Mouse (Mus musculus) MEL (cell line): ENCODE results near the gene Srxn1. TPM values are rescaled to one million over a fixed set of nuclear protein-coding genes. Genes with fewer than 3 reads are reported as not detected.

Experiments used
- DNase-seq: peaks from one replicate; pipeline ENCODE4 v3.0.0; 2011; ENCODE audit warnings: low read depth, low spot score
- H3K27ac ChIP-seq: 2 replicates; pipeline ENCODE4 v1.5.1; 2012; ENCODE audit warnings: low read depth, mild to moderate bottlenecking, control low read depth, low read length, moderate library complexity; ENCODE audit not compliant: control insufficient read depth
- H3K27me3 ChIP-seq, 2 experiments: fragments of 150-350 bp in 1 of 2; sonication (generic) in 1 of 2; 2 replicates each; pipeline ENCODE4 v1.6.1; 2012; ENCODE audit warnings: low read length in 2 of 2, mild to moderate bottlenecking in 2 of 2, improper control_type of control experiment in 1 of 2, moderate library complexity in 1 of 2; ENCODE audit not compliant: insufficient read depth in 2 of 2, control insufficient read depth in 1 of 2
- H3K36me3 ChIP-seq, 2 experiments: 2 replicates each; pipeline ENCODE4 v1.6.1; 2012 to 2014; ENCODE audit warnings: low read length in 2 of 2, improper control_type of control experiment in 1 of 2, inconsistent platforms in 1 of 2, mild to moderate bottlenecking in 1 of 2; ENCODE audit not compliant: insufficient read depth in 2 of 2, control insufficient read depth in 1 of 2
- H3K4me1 ChIP-seq, 2 experiments: fragments of 150-350 bp in 1 of 2; sonication (generic) in 1 of 2; 2 replicates each; pipeline ENCODE4 v1.6.1; 2012; ENCODE audit warnings: low read length in 2 of 2, improper control_type of control experiment in 1 of 2, mild to moderate bottlenecking in 1 of 2; ENCODE audit not compliant: insufficient read depth in 2 of 2, control insufficient read depth in 1 of 2
- H3K4me3 ChIP-seq, 2 experiments: fragments of 150-350 bp in 1 of 2; sonication (generic) in 1 of 2; 2 replicates each; pipeline ENCODE4 v1.5.1; 2012; ENCODE audit warnings: low read depth in 2 of 2, low read length in 2 of 2, mild to moderate bottlenecking in 2 of 2, moderate library complexity in 2 of 2, control low read depth in 1 of 2, improper control_type of control experiment in 1 of 2; ENCODE audit not compliant: control insufficient read depth in 1 of 2, insufficient read depth in 1 of 2
- H3K79me2 ChIP-seq: 2 replicates; pipeline ENCODE4 v1.6.1; 2012; ENCODE audit warnings: mild to moderate bottlenecking, low read length, moderate library complexity; ENCODE audit not compliant: control insufficient read depth, poor library complexity, insufficient read depth
- H3K9ac ChIP-seq: 2 replicates; pipeline ENCODE4 v1.6.1; 2012; ENCODE audit warnings: low read depth, mild to moderate bottlenecking, control low read depth, low read length, moderate library complexity; ENCODE audit not compliant: control insufficient read depth, poor library complexity, severe bottlenecking
- H3K9me3 ChIP-seq: fragments of 150-350 bp; sonication (generic); replicated peaks from 2 replicates; pipeline ENCODE4 v1.6.1; 2012; ENCODE audit warnings: mild to moderate bottlenecking, low read length, improper control_type of control experiment, moderate library complexity; ENCODE audit not compliant: insufficient read depth
- CTCF ChIP-seq, 3 experiments: IDR thresholded peaks in 2 of 3; conservative IDR thresholded peaks in 1 of 3; 2 replicates each; pipeline ENCODE4 v1.5.1; 2011 to 2012; ENCODE audit warnings: low read length in 3 of 3, low read depth in 2 of 3, mild to moderate bottlenecking in 2 of 3, improper control_type of control experiment in 1 of 3, inconsistent platforms in 1 of 3, mixed read lengths in 1 of 3, moderate library complexity in 1 of 3; ENCODE audit not compliant: control insufficient read depth in 1 of 3, insufficient read depth in 1 of 3, poor library complexity in 1 of 3, severe bottlenecking in 1 of 3
- EP300 ChIP-seq, 2 experiments: IDR thresholded peaks; 2 replicates each; pipeline ENCODE4 v1.6.1; 2011; ENCODE audit warnings: improper control_type of control experiment in 2 of 2, low read length in 2 of 2, low read depth in 1 of 2, mild to moderate bottlenecking in 1 of 2
- HCFC1 ChIP-seq: IDR thresholded peaks from 2 replicates; pipeline ENCODE4 v1.6.1; 2012; ENCODE audit warnings: low read depth, mild to moderate bottlenecking, inconsistent platforms, low read length, improper control_type of control experiment, moderate library complexity
- JUND ChIP-seq: IDR thresholded peaks from 2 replicates; pipeline ENCODE4 v1.6.1; 2011; ENCODE audit warnings: low read depth, mild to moderate bottlenecking, improper control_type of control experiment, low read length
- KAT2A ChIP-seq: conservative IDR thresholded peaks from 2 replicates; pipeline ENCODE4 v1.6.1; 2012; ENCODE audit warnings: low read depth, low read length, improper control_type of control experiment, inconsistent platforms
- MAFK ChIP-seq: IDR thresholded peaks from 2 replicates; pipeline ENCODE4 v1.6.1; 2011; ENCODE audit warnings: low read depth, mild to moderate bottlenecking, low read length, improper control_type of control experiment, borderline replicate concordance
- MAX ChIP-seq: IDR thresholded peaks from 2 replicates; pipeline ENCODE4 v1.6.1; 2011; ENCODE audit warnings: low read length, improper control_type of control experiment
- MYC ChIP-seq: IDR thresholded peaks from 2 replicates; pipeline ENCODE4 v1.6.1; 2011; ENCODE audit warnings: low read depth, mild to moderate bottlenecking, low read length, improper control_type of control experiment, moderate library complexity
- NELFE ChIP-seq: IDR thresholded peaks from 2 replicates; pipeline ENCODE4 v1.6.1; 2011; ENCODE audit warnings: low read depth, low read length, improper control_type of control experiment
- NRF1 ChIP-seq: IDR thresholded peaks from 2 replicates; pipeline ENCODE4 v1.6.1; 2014; ENCODE audit warnings: low read depth, mild to moderate bottlenecking, inconsistent platforms, low read length, improper control_type of control experiment, moderate library complexity; ENCODE audit not compliant: poor library complexity, insufficient read depth, severe bottlenecking
- POLR2A ChIP-seq, 2 experiments: IDR thresholded peaks; 2 replicates each; pipeline ENCODE4 v1.6.1; 2011 to 2012; ENCODE audit warnings: low read length in 2 of 2, mild to moderate bottlenecking in 2 of 2, control low read depth in 1 of 2, improper control_type of control experiment in 1 of 2, low read depth in 1 of 2, moderate library complexity in 1 of 2; ENCODE audit not compliant: control insufficient read depth in 1 of 2, insufficient read depth in 1 of 2, poor library complexity in 1 of 2
- POLR2AphosphoS2 ChIP-seq: IDR thresholded peaks from 2 replicates; pipeline ENCODE4 v1.6.1; 2011; ENCODE audit warnings: low read length, improper control_type of control experiment
- RAD21 ChIP-seq: IDR thresholded peaks from 2 replicates; pipeline ENCODE4 v1.6.1; 2011; ENCODE audit warnings: mild to moderate bottlenecking, low read depth, low read length, improper control_type of control experiment
- RCOR1 ChIP-seq: IDR thresholded peaks from 2 replicates; pipeline ENCODE4 v1.6.1; 2012; ENCODE audit warnings: low read depth, mild to moderate bottlenecking, inconsistent platforms, low read length, improper control_type of control experiment
- SIN3A ChIP-seq: IDR thresholded peaks from 2 replicates; pipeline ENCODE4 v1.6.1; 2012; ENCODE audit warnings: low read length, improper control_type of control experiment, inconsistent platforms
- UBTF ChIP-seq: IDR thresholded peaks from 2 replicates; pipeline ENCODE4 v1.6.1; 2012; ENCODE audit warnings: low read depth, mild to moderate bottlenecking, inconsistent platforms, low read length, improper control_type of control experiment, moderate library complexity, borderline replicate concordance; ENCODE audit not compliant: insufficient read depth
- USF1 ChIP-seq: IDR thresholded peaks from 2 replicates; pipeline ENCODE4 v1.6.1; 2014; ENCODE audit warnings: low read depth, mild to moderate bottlenecking, inconsistent platforms, low read length, improper control_type of control experiment, moderate library complexity
- USF2 ChIP-seq, 2 experiments: IDR thresholded peaks; 2 replicates each; pipeline ENCODE4 v1.6.1; 2011 to 2012; ENCODE audit warnings: improper control_type of control experiment in 2 of 2, low read length in 2 of 2, borderline replicate concordance in 1 of 2, inconsistent platforms in 1 of 2, low read depth in 1 of 2, mild to moderate bottlenecking in 1 of 2; ENCODE audit not compliant: insufficient read depth in 1 of 2
- ZKSCAN1 ChIP-seq: IDR thresholded peaks from 2 replicates; pipeline ENCODE4 v1.6.1; 2012; ENCODE audit warnings: low read depth, mild to moderate bottlenecking, inconsistent platforms, low read length, improper control_type of control experiment, moderate library complexity
- ZNF384 ChIP-seq: IDR thresholded peaks from 2 replicates; pipeline ENCODE4 v1.6.1; 2012; ENCODE audit warnings: low read depth, mild to moderate bottlenecking, inconsistent platforms, low read length, improper control_type of control experiment
- polyA plus RNA-seq, 2 experiments: library from polyadenylated mRNA; stranded (reverse) in 1 of 2; unstranded in 1 of 2; fragments of >175 nt in 1 of 2; fragments of >200 nt in 1 of 2; gene quantifications; 2 replicates each; pipeline versions ENCODE4 v1.2.1 to v1.2.4; 2012; ENCODE audit warnings: low replicate concordance in 2 of 2, low read depth in 1 of 2; ENCODE audit not compliant: insufficient read length in 2 of 2, insufficient read depth in 1 of 2, missing spikeins in 1 of 2
- total RNA-seq: library from RNA; depleted of rRNA; stranded (reverse); fragments of 300-350 nt; gene quantifications from 2 replicates; pipeline ENCODE4 v1.2.3, GENCODE M21; 2012

The Srxn1 gene
- total and polyA plus RNA-seq, 3 experiments, result 31.3 to 48.6 TPM; not detected in 1

- Histone ChIP-seq H3K36me3 (no peaks in the 10 kb centered on the region), H3K27ac (no peak overlapping the region), H3K4me1 (no peaks in the 10 kb centered on the region), H3K79me2 (no peaks in the 10 kb centered on the region), H3K9me3 (no peaks in the 10 kb centered on the region), H3K27me3 (no peaks in the 10 kb centered on the region), H3K4me3 (no peak overlapping the region), H3K9ac (no peak overlapping the region)
- TF ChIP-seq USF2 (IDR thresholded peaks at IDR 0.05; ENCODE audit: borderline replicate concordance in 1 of 2, insufficient read depth in 1 of 2, low read depth in 1 of 2, low read length in 2 of 2), result no peak
- no peak for DNase-seq
Measured at GRCm38 (mm10) chr2:152091342-152092056, 13.8 kb upstream of the Srxn1 start.

DNA sequence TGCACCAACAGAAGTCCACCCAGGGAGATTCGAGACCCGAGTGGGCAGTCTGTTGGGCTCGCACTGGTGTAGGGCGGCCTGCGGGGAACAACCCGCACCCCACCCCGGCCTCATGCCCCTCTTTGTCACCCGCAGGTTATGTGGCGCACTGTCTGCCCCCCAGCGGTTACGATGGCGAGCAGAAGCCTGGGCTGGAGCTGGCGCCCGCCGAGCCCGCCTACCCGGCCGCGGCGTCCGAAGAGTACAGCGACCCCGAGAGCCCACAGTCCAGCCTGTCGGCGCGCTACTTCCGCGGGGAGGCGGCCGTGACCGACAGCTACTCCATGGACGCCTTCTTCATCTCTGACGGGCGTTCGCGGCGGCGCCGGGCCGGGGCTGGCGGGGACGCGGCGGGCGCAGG lies 12.4 kb upstream of the Srxn1 start:
- no peak for TF ChIP-seq NELFE
- no peak for TF ChIP-seq SIN3A
- no peak for TF ChIP-seq RCOR1
- TF ChIP-seq ZNF384, result no peak
- TF ChIP-seq EP300 (IDR thresholded peaks at IDR 0.05; ENCODE audit: low read depth in 1 of 2, low read length in 2 of 2), result no peak
- TF ChIP-seq POLR2A (IDR thresholded peaks at IDR 0.05; ENCODE audit: control insufficient read depth in 1 of 2, insufficient read depth in 1 of 2, low read depth in 1 of 2, low read length in 2 of 2, poor library complexity in 1 of 2), result no peak
- no peak for TF ChIP-seq USF1
- no peak for TF ChIP-seq MYC
- H3K4me3 ChIP-seq, result no peak overlapping the region
- DNase-seq, result no peak
- no peak overlapping the region for H3K9ac ChIP-seq
- H3K27me3 ChIP-seq, result 0 out of 4 replicates have a peak, but pooled peaks cover 0 to 4% of the 10 kb centered on the region in 2 experiments
- no peak overlapping the region for H3K27ac ChIP-seq
- no peaks in the 10 kb centered on the region for H3K79me2 ChIP-seq
- no peaks in the 10 kb centered on the region for H3K4me1 ChIP-seq
- no peaks in the 10 kb centered on the region for H3K9me3 ChIP-seq
- H3K36me3 ChIP-seq, result no peaks in the 10 kb centered on the region

DNA sequence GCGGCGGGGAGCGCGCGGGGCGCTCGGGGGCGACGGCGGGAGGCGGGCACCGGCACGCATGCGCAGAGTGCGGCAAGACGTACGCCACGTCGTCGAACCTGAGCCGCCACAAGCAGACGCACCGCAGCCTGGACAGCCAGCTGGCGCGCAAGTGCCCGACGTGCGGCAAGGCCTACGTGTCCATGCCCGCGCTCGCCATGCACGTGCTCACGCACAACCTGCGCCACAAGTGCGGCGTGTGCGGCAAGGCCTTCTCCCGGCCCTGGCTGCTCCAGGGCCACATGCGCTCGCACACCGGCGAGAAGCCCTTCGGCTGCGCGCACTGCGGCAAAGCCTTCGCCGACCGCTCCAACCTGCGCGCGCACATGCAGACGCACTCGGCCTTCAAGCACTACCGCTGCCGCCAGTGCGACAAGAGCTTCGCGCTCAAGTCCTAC lies 11.9 kb upstream of the Srxn1 start:
- Histone ChIP-seq H3K4me3 (no peak overlapping the region), H3K27me3 (0 out of 4 replicates have a peak, but pooled peaks cover 0 to 4% of the 10 kb centered on the region in 2 experiments)

More for the DNA sequence above, 11.9 kb upstream of the Srxn1 start:
- TF ChIP-seq USF1 (no peak), UBTF (no peak), ZKSCAN1 (no peak), MAFK (no peak), CTCF (IDR thresholded peaks at IDR 0.05 in 2 of 3, conservative IDR thresholded peaks at IDR 0.05 in 1 of 3; ENCODE audit: control insufficient read depth in 1 of 3, insufficient read depth in 1 of 3, low read depth in 2 of 3, low read length in 3 of 3, poor library complexity in 1 of 3, severe bottlenecking in 1 of 3) (no peak), KAT2A (no peak), MAX (no peak), JUND (no peak), RCOR1 (no peak), RAD21 (no peak), NRF1 (no peak), HCFC1 (no peak), POLR2AphosphoS2 (no peak)
- Histone ChIP-seq H3K9ac (no peak overlapping the region), H3K27ac (no peak overlapping the region), H3K4me1 (no peaks in the 10 kb centered on the region), H3K9me3 (no peaks in the 10 kb centered on the region), H3K36me3 (no peaks in the 10 kb centered on the region), H3K79me2 (no peaks in the 10 kb centered on the region)
- DNase-seq, result no peak
